Mouse (Mus musculus) natural killer cell, adult 2 months (primary cell): ENCODE data around the gene Pygl.
A peak's percentile ranks its signal among the peaks of the same experiment; 100 is the strongest.
"Not testable (repeated sequence)": the region's sequence is repeated elsewhere in the genome, so short reads cannot be mapped to it uniquely, and the experiment has no call there.

Source experiments
- DNase-seq, 2 experiments: peaks; one replicate each; pipeline ENCODE4 v3.0.0; 2022; ENCODE audit warnings: low spot score in 2 of 2

The Pygl gene

DNA sequence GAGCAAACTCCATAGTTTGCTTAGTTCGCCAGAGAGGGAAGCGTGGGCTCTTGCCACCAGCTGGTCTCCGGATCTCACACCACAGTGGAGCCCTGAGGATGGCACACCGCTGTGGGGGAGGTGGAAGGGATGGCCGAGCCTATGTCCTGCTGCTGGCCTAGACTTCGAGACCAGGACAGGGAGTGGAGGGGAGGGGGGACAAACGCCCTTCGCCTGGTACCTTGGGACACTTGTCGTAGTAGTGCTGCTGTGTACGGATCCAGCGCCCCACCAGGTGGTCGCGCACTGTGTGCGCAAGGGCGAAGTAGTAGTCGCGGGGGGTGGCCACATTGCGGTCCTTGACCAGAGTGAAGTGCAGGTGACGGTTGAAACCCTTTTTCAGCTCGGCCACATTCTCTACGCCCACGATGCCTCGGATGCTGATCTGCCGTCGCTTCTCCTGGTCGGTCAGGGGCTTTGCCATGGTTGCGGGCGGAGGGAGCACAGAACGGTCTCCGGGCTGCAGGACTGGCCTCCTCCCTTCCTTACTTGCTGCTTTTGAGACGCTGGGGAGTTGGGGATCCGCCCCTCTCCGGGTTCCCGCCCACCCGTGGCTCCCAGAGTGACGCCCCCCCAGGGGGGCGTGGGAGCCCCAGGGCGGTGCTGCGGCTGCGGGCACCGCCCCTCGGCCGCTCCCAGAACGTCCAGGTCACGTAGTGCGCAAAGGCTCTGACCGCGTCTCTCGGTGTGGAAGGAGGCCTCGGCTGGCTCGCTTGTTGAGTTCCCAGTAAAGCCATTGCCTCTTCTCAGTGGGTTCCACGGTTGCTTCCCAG lies 4.0 kb downstream of the Pygl start:
- peak; percentile 39 to 43 for DNase-seq

DNA sequence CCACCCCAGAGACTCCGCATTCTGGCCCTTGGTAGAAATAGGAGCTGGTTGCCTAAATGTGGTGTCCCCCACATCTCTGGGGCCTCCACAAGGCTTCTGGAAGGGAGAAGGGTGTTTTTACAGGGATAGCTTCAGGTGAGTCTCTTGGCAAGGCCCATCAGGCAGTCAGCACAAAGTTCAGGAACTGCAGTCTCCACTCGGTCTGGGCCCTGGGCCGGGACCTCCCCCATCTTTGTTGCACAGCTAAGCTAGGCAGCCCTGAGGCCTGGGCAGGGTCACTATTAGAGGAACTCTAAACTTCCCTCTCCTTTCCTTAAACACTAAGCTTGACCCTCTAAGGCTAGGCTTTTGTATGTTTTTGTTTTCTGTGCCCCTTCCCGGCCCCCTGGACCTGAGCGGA lies 4.6 kb downstream of the Pygl start:
- no peak for DNase-seq

DNA sequence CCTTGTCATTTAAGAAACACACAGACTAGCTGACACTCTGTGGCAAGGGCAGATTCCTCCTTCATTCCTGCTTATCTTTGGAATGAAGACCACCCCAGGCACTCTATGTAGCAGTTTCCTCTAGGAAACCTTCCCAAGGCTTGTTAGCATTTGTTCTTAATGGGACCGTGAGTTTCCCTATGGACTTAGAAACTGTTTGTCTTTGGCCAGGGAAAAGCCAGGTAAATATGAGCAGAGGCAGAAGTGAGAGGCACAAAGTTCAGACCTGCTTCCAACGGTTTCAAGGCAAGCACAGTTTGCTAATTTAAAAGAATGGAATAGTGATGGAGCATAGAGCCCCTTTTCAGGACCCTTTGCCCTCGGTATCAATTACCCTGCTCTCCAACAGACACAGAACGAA lies 8.0 kb downstream of the Pygl start:
- no peak for DNase-seq

DNA sequence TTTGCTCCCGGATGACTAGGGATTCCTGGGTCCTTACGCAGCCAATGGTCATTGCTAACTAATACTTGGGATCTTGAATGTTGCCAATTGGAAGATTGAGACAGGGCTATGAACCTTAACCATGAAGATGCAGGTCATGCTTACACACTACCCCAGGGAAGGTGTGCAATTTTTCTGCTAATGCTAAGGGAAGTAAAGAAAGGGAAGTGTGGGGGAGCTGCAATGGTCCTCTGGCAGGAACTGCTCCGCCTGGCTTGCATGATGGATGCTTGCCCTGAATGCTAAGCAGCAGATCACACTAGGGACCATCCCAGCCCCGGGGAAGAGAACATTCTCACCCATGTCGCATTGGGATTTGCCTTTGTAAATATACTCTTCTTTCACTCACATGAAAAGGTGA lies 9.9 kb downstream of the Pygl start:
- no peak for DNase-seq

DNA sequence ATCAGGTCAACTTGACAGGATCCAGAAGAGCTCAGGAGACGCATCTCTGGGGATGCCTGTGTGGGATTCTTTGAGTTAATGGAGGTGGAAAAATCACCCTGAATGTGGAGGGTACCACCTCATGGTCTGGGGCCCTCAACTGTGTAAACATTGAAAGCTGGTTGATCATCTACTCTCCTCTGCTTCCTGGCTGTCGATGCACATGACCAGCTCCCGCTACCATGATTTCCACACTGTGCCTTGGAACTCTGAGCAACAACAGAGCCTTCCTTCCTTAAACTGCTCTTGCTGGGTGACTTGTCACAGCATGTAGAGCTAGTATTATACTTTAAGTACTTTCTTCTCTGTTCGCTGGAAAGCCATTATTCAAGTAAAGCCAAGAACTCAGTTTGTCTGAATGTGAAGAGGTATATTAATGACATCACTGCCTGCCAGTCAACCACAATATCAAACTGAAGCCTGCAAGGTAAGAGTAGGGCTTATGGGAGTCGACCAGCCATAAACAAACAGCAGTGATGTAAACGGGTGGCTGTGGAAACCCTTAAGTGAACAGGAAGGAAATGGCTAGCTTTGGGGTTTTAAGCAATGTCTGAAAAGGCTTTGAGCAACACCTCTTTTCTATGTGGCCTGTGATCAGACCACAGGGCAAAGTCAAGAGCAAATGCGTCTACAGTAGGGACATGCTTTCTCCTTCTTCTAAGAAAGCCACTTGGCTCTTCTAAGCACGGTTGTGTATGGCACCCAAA lies 12.3 kb downstream of the Pygl start:
- peak; percentile 55 to 72 for DNase-seq

DNA sequence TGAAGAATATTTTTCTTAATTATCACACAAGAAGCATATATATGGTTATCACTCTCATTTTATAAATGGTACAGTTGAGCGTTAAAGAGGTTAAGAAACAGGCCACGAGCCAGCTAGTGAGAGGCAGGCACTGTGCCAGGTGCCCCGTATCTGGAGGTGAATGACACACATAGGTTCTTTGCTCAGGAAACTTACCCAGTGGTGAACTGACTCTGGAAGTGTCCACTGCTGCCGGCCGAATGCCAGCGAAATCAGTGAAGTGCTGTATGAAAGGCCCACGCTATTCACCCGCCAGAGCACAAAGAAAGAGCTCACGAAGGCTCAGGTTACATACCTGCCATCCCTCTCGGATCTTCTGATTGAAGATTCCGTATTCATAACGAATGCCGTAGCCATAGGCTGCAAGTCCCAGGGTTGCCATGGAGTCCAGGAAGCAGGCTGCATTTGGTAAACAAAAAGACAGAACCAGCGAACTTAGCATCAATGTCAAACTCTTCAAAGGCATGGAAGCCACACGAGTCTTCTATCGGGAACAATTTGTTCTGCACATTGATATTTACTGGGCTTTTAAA lies 15.0 kb downstream of the Pygl start:
- no peak for DNase-seq

DNA sequence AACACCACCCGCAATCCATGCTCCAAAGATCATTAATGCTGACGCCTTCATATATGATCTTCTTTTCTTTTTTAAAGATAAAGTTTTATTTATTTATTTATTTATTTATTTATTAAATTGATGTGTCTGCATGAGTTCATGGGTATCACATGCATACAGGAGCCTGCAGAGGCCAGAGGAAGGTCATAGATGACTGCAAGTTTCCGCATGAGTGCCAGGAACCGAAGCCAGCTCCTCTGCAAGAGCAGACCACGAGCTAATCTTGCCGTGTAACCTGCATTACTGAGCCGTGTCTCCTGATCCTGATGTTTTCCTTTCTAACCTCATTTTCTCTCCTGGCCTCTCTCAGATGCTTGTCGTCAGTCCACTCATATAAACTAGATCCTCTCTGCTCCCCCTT lies 17.0 kb downstream of the Pygl start:
- no peak for DNase-seq

DNA sequence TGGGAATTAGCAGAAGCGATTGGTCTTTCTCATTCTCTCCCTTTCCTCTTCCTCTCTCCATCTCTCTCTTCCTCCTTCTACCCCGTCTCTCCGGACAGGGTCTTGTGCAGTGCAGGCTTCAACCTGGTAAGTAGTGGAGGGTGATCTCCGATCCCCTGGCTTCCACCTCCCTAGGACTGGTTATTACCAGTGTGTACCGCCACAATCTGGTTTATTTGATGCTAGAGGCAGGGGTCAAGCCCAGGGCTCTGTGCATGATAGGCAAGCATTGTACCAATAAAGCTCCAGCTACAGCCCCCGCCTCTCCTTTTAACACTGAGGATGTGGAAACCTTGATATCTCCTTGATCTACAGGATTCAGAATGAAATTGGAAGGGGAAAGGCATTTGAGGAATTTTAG lies 17.7 kb downstream of the Pygl start:
- DNase-seq = no peak

DNA sequence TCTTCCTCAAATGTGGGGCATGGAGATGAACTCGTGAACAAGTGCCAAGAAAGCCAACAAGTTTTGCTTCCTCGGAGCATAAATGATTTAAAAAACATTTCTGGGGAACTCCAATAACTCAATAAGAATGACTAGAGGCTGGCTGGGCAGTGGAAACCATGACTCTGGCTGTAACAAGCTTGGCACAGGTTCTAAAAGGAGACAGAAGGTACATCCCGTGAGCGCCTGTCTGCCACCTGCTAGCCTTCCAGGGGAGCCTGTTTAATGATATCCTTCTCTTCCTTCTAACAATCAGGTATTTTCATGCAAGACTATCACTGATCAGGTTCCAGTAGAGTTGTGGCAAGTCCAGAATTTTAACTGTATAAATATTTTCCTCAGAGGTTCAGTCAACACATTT lies 18.8 kb downstream of the Pygl start:
- DNase-seq = no peak

DNA sequence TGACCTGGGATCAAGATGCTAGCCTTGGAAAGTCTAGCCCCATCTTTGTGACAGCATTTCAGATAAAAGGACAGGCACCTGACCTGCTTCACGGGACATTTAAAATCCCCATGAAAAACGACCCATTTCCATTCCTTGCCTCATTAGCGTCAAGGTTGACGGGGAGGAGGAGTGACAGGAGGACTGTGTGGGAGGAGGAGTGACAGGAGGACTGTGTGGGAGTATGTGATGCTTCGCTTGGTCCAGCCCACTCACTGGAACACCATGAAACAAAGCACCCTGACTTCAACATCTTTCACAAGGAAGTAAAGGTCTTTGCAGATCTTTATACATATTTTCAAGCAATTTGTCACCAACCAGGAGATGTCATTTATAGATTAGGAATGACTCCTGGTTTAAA lies 23.1 kb downstream of the Pygl start:
- no peak for DNase-seq

DNA sequence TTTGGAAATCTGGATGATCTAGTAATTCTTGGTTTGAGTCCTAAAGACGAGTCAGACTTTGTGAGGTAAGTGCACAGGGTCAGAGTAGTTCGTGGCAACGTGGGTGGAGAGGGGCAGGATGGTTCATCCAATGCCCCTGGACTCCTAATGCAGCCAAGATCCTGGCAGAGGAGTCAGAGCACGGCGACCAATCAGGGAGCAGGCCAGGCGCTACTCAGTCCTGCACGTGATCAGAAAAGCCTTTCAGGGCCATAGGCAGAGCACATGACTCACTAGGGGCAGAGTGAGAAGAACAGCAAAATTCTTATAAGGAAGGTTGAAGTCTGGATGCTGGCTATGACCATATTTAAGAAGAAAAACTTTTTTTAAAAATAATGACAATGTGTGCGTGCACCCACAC lies 26.9 kb downstream of the Pygl start:
- DNase-seq = no peak

DNA sequence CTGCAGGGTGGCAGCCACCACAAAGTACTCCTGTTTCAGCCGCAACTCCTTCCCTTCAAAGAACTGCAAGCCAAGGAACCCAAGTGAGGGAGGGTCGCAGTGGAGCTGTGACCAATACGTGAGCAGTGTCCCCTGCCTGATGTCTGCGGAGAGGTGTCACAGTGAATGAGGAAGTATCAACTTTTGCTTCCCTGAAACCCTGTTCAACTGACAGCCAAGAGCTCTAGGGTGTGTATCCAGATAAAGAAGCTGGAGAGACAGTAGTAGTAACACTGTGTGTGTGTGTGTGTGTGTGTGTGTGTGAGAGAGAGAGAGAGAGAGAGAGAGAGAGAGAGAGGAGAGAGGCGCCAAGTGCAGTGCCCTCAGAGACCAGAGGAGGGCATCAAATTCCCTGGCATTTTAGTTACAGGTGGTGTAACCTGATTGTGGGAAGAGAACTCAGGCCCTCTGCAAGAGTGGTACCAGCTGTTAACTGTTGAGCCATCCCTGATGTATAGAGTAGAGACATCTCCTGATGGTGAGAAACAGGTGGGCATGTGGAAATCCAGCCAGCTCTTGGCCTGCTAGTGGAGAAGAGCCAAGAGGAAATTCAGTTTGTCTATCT lies 29.3 kb downstream of the Pygl start:
- DNase-seq = no peak

DNA sequence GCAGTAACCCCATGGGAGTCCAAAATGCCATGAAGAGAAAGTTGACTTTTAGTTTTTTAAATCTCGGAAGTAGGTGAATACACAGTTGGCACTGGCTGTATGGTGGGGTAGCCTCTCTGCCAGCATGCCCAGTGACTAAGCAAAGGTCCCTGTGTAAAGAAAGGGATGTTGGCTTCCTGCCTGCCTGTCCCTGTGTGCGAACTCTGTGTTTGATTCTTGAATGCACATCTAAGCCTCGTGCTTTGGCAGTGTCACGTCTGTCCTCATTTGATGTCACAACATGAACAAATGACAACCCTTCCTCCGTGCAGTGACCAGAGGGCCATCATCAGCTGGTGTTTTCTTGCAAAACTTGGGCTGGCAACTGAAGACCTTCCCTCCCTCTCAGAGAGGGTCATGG lies 34.9 kb downstream of the Pygl start:
- DNase-seq = no peak

DNA sequence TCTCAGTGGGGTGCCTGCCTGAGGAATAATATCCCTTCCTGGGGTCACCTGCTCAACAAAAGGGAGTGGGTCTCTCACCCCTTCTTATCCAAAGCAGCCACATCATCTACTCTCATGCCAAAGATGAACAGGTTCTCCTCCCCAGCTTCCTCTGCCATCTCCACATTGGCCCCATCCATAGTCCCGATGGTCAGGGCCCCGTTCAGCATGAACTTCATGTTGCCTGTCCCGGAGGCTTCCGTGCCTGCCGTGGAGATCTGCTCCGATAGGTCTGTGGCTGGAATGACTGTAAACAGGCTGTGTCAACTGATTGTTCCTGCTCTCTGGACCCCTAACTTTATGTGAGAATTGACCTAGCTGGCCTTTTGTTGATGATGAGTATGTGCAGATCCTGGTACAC lies 35.9 kb downstream of the Pygl start:
- no peak for DNase-seq

DNA sequence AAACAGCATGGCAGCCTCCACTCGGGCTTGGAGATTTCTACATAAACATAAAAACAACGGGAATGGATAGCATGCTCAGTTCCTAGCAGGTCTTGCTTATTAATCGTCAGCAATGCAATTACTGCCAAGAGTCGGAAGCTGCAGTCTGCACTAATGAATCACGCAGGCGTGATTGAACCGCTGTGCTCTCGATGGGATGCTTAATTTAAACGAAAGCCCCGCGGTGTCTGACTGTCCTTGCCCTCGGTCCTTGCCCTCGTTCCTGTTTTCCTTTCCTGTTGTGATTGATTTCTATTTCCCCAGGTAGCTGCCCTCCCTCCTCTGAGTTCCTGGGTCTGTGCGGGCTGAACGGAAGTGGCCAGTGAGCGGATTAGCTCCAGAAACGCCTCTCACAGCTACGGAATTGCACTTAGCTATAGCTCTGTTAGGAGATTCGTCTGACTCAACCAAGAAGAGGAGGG lies 39.0 kb downstream of the Pygl start:
- DNase-seq = no peak

DNA sequence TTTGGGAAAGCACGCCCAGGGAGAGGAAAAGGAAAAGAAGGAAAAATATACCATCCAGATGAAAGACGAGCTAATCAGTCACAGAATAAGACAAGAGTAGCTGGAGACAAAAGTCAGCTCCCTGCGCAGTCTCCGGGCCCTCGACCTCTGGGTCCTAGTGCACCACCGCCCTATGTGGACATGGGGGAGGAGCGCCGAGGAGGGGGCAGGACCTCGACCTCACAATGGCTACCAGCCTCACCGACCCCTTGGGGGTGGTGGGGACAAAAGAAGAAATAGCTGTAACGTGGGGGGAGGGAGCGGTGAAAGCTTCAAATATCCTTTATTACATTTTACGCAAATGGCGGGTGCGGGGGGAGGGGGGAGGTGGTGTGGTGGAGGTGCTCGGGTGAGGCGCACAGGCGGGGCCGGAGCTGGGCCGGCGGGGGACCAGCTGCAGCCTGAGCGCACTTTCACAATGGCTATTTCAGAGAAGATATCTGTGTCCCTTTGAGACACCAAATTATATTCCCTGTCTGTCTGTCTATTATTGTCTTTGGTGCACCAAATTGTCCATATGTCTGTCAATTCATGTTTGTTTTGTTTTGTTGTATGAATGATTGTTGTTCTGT lies 47.0 kb downstream of the Pygl start:
- no peak for DNase-seq

DNA sequence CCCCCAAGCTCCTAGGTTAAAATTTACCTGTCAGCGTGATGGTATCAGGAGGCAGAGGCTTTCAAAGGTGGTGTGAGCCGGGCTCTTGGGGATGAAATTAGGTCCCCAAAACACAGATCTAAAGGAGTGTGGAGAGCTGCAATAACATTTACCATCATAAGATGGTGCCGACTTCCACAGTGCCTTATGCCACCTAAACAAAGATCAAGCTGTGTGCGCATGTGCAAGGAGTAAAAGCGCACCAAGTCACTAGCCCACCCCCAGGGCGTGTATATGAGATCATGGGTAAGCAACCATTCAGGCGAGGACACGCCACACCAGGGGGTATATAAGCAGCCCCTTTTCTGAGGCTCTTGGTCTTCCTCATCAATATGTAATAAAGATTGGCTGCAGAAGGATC lies 47.8 kb downstream of the Pygl start:
- DNase-seq = not testable (repeated sequence)

DNA sequence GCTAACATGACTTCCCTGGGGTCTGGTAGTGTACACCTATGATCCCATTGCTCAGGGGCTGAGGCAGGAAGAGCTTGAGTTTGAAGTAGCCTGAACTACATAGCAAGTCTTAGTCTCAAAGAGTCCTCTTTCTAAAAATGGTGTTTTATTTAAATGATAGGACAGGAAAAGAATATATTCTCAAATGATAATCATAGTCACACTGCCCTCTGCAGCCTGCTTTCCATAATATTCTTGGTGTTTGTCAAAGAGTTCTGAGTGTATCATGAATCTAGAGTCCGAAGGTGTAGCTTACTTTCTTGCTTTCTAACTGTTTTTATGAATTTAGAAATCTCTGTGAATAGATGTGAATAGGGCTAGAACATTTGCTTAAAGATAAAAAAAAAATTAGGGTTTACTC lies 61.3 kb downstream of the Pygl start:
- DNase-seq = no peak

DNA sequence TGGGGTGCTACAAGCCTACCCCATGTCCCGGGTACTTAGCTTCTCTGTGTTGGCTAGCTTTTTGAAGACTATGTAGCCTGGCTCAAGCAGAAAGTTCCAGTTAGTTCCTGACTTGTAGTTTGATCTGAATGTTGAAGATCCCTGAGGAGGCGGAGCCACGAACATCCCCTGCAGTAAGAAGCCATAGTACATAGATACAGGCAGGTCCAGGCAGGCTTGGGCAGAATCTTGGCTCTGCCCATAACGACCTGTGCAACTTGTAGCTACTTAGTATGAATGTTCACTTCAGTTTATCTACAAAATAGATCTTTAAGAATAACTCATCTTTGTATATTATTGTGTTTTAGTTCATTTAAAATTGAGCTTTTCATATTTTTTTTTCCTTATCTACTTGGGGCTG lies 63.3 kb downstream of the Pygl start:
- DNase-seq = no peak

DNA sequence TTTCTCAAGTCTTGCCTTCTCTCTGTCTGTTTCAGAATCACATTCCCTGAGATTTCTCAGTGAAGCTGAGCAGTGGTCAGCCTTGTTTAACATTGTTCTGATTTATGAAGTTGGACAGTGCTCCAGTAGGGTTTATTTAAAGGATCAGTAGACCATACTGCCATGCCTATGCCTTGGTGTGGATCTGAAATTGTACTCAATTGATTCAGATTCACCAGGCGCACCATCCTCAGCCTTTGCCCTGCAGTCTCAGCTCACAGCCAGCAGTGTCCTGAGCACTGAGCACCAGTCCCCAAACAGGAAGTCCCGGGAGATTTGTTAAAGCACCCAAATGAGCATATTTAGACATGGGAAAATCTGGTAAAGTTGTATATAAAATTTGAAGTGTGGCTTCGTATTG lies 66.5 kb downstream of the Pygl start:
- no peak for DNase-seq

DNA sequence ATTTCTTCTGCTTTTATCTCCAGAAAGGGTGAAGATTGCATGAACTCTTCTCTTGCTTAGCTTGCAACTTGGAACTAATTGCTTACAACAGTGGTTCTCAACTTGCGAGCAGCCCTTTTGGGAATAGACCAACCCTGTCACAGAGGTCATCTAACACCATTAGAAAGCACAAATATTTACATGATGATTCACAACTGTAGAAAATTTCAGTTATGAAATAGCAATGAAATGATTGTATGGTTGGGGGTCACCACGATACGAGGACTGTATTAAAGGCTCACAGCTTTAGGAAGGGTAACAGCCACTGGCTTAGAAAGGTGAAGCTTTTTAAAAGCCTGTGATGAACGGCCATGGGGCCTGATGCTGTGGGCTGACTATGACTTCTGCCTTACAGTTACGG lies 70.2 kb downstream of the Pygl start:
- DNase-seq = no peak
